Mouse (Mus musculus): ENCODE results near the gene Atp5j2. TPM values are rescaled to one million over a fixed set of nuclear protein-coding genes. Genes with fewer than 3 reads are reported as not detected.
"Not testable (repeated sequence)": the region's sequence is repeated elsewhere in the genome, so short reads cannot be mapped to it uniquely, and the experiment has no call there.

Atp5j2 gene
- total RNA-seq (2014; rRNA removed) (116 and 144 TPM in 2 replicates), polyA plus RNA-seq (2015; fragmentation: Nextera tagmentation; extraction: Ambion mirVana) (727 and 733 TPM in 2 replicates)

DNA sequence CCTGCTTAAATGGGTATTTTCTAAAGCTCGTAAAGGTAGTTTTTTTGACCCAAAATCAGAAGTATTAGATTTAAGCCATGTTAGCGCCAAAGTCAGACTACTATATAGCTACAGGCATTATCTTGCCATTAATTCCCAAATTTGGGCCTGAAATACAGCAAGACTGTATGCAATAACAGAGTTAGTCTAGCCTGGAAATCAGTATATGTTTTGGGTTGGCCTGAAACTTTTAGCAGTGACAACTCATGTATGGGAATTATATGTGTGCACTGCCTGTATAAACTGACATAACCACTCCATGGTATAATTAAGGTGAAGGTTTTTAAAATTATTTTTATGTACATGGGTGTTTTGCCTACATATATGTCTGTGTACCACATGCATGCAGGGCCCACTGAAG lies at the start of gene Atp5j2:
Gene Atp5j2 (minus strand): TSS at position 101 of the 400 bp plus-strand sequence.
- TF ChIP-seq CTCF (IDR thresholded peaks at IDR 0.05; ENCODE audit: low read depth), result no peak
- Histone ChIP-seq H3K9me3 (ENCODE audit: low read length) (no peaks in the 10 kb centered on the region), H3K4me3 (ENCODE audit: low read length) (peak within 1 kb of the TSS; percentile 83), H3K36me3 (ENCODE audit: insufficient read depth, low read length) (peaks cover 30% of the 10 kb centered on the region), H3K9ac (replicated peaks; ENCODE audit: low read length) (peak within 1 kb of the TSS; percentile 91), H3K27me3 (ENCODE audit: insufficient read depth, low read length) (no peaks in the 10 kb centered on the region), H3K4me2 (ENCODE audit: low read depth, low read length) (peak within 1 kb of the TSS; percentile 90), H3K4me1 (ENCODE audit: insufficient read depth, low read length) (peaks cover 16% of the 10 kb centered on the region), H3K27ac (peak within 1 kb of the TSS; percentile 95)
- ATAC-seq (no peak), DNase-seq (ENCODE audit: low spot score) (no peak)
- WGBS, result 88% methylated on average over 2 of the region's 2 CpGs

DNA sequence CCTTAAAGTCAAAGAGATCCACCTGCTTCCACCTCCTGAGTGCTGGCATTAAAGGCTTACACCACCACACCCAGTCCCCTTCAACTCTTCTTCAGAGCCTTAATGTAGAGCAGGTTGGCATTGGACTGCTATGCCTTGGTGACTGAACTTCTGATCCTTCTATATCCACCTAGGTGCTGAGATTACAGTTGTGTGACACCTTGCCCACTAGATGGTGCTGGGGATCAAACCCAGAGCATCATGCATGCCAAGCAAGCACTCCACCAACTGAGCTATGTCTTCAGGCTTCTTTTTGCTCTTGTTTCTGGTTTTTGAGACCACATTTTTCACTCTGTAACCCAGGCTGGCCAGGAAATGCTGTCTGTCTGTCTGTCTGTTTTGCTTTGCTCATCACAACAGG lies 42.8 kb upstream of the Atp5j2 start:
- Histone ChIP-seq H3K4me2 (ENCODE audit: low read depth, low read length) (no peak overlapping the region), H3K4me3 (ENCODE audit: low read length) (no peak overlapping the region), H3K27me3 (ENCODE audit: insufficient read depth, low read length) (no peaks in the 10 kb centered on the region), H3K4me1 (ENCODE audit: insufficient read depth, low read length) (peaks cover 8% of the 10 kb centered on the region; the same call in 1 of the 2 replicates), H3K27ac (no peak overlapping the region), H3K9ac (replicated peaks; ENCODE audit: low read length) (no peak overlapping the region), H3K36me3 (ENCODE audit: insufficient read depth, low read length) (peaks cover 45% of the 10 kb centered on the region), H3K9me3 (ENCODE audit: low read length) (no peaks in the 10 kb centered on the region)
- DNase-seq (ENCODE audit: low spot score) (peak; percentile 68), ATAC-seq (no peak)
- peak; percentile 74 for TF ChIP-seq CTCF (IDR thresholded peaks at IDR 0.05; ENCODE audit: low read depth)

DNA sequence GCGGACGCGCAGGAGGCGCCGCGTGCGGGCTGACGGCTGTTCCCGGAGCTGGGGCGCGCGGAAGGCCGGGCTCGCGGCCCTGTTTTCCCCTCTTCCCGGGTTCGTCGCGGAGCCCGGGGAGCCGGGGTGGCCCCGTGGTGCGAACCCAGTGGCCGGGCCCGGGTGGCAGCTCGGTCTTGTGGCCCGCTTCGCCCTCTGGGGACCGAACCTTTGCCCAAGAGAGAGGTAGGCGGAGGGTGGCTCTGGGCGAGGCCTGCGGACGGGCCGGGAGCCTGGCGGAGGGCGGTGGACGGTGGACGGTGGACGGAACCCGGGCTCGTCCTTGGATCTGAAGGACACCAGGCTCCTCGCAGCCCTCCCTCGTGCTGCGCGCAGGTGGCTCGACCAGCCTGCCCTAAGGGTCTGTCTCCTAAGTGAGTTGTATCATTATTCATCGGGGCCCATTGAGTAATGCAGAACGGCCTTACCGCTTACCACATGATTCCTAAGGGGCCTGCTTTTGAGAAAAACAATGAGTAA lies 40.1 kb upstream of the Atp5j2 start:
- H3K9me3 ChIP-seq (ENCODE audit: low read length), result no peaks in the 10 kb centered on the region
- peaks cover 8% of the 10 kb centered on the region; the same call in 1 of the 2 replicates for H3K4me1 ChIP-seq (ENCODE audit: insufficient read depth, low read length)
- ATAC-seq, result no peak
- H3K9ac ChIP-seq (replicated peaks; ENCODE audit: low read length), result peak overlapping the region; percentile 98
- WGBS, result under 1% methylated on average over 49 of the region's 49 CpGs
- peaks cover 25% of the 10 kb centered on the region for H3K36me3 ChIP-seq (ENCODE audit: insufficient read depth, low read length)
- H3K4me3 ChIP-seq (ENCODE audit: low read length), result peak overlapping the region; percentile 100
- no peaks in the 10 kb centered on the region for H3K27me3 ChIP-seq (ENCODE audit: insufficient read depth, low read length)
- H3K4me2 ChIP-seq (ENCODE audit: low read depth, low read length), result peak overlapping the region; percentile 84
- TF ChIP-seq CTCF (IDR thresholded peaks at IDR 0.05; ENCODE audit: low read depth), result no peak
- peak overlapping the region; percentile 96 for H3K27ac ChIP-seq
- DNase-seq (ENCODE audit: low spot score), result no peak

DNA sequence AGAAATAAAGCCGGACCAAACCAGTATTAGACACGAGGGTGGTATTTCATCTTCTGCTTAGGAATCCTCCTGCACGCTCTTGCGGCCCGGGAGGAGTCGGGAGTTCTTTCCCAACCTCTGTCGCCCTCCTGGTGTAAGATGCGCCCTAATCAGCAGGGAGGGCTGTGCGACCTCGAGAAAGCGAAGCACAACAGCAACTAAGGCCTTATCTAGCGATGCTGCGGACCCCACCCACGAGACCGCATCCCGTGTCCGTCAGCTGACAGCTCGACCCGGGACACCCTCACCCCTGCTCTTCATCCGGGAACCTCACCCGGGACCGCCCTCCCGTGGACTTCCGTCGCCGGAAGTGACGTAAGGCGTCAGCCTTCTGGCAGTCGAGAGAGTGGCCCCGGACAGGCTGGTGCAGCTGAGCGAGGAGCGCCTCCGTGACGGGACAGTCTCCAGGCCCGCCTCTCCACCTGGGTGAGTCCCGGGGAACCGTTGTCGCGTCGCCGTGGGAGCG lies 39.6 kb upstream of the Atp5j2 start, which contains the start of gene Zfp655:
Gene Zfp655 (plus strand): TSS at position 349 of the 505 bp plus-strand sequence.
- WGBS, result under 1% methylated on average over 41 of the region's 42 CpGs

DNA sequence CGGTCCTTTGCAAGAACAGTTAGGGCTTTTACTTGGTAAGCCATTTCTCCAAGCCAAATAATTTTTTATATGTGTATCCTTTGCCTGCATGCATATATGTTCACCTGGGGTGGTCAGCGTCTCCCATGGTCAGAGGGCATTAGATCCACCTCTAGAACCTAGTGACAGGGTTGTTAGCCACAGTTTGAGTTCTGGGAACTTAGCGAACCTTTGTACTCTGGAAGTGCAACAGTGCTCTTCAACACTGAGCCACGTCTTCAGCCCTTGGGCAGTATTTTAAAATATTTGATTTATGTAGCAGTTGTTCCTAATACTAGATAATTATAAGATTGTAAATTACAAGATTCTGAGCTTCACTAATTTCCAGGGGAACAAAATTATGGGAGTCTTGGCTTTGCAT lies 38.8 kb upstream of the Atp5j2 start:
- H3K27ac ChIP-seq, result peak overlapping the region; percentile 96; the same call in 1 of the 2 replicates
- no peaks in the 10 kb centered on the region for H3K27me3 ChIP-seq (ENCODE audit: insufficient read depth, low read length)
- no peak for TF ChIP-seq CTCF (IDR thresholded peaks at IDR 0.05; ENCODE audit: low read depth)
- no peak for DNase-seq (ENCODE audit: low spot score)
- H3K9me3 ChIP-seq (ENCODE audit: low read length), result no peaks in the 10 kb centered on the region
- peaks cover 8% of the 10 kb centered on the region; the same call in 1 of the 2 replicates for H3K4me1 ChIP-seq (ENCODE audit: insufficient read depth, low read length)
- ATAC-seq, result no peak
- peak overlapping the region; percentile 100; the same call in 1 of the 2 replicates for H3K4me3 ChIP-seq (ENCODE audit: low read length)
- peaks cover 20% of the 10 kb centered on the region; the same call in 1 of the 2 replicates for H3K36me3 ChIP-seq (ENCODE audit: insufficient read depth, low read length)
- peak overlapping the region; percentile 84 for H3K4me2 ChIP-seq (ENCODE audit: low read depth, low read length)
- H3K9ac ChIP-seq (replicated peaks; ENCODE audit: low read length), result no peak overlapping the region; the same call in 1 of the 2 replicates
- 87% methylated on average over 4 of the region's 4 CpGs for WGBS

More for the DNA sequence above, 39.6 kb upstream of the Atp5j2 start, which contains the start of gene Zfp655:
- Histone ChIP-seq H3K4me2 (ENCODE audit: low read depth, low read length) (peak within 1 kb of the TSS; percentile 84), H3K4me3 (ENCODE audit: low read length) (peak within 1 kb of the TSS; percentile 100), H3K27ac (peak within 1 kb of the TSS; percentile 96), H3K27me3 (ENCODE audit: insufficient read depth, low read length) (no peaks in the 10 kb centered on the region), H3K9ac (replicated peaks; ENCODE audit: low read length) (peak within 1 kb of the TSS; percentile 98), H3K36me3 (ENCODE audit: insufficient read depth, low read length) (peaks cover 23% of the 10 kb centered on the region; the same call in 1 of the 2 replicates), H3K4me1 (ENCODE audit: insufficient read depth, low read length) (peaks cover 8% of the 10 kb centered on the region; the same call in 1 of the 2 replicates), H3K9me3 (ENCODE audit: low read length) (no peaks in the 10 kb centered on the region)
- ATAC-seq (peak; percentile 99), DNase-seq (ENCODE audit: low spot score) (peak; percentile 98)
- TF ChIP-seq CTCF (IDR thresholded peaks at IDR 0.05; ENCODE audit: low read depth), result no peak

DNA sequence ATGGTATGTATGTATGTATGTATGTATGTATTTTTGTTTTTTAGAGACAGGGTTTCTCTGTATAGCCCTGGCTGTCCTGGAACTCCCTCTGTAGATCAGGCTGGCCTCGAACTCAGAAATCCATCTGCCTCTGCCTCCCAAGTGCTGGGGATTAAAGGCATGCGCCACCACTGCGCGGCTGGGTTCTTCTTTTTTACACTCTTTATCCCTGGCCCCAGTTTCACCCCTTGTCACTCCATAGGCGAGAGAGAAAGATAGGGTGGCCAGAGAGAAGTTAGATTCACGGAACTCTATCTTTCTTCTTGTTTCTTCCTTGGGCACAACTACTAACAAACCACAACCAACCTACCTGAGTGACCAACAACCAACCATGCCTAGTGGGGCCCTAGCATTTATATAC lies 37.4 kb upstream of the Atp5j2 start:
- WGBS, result 77% methylated on average over 6 of the region's 6 CpGs
- H3K9ac ChIP-seq (replicated peaks; ENCODE audit: low read length), result not testable (repeated sequence)

DNA sequence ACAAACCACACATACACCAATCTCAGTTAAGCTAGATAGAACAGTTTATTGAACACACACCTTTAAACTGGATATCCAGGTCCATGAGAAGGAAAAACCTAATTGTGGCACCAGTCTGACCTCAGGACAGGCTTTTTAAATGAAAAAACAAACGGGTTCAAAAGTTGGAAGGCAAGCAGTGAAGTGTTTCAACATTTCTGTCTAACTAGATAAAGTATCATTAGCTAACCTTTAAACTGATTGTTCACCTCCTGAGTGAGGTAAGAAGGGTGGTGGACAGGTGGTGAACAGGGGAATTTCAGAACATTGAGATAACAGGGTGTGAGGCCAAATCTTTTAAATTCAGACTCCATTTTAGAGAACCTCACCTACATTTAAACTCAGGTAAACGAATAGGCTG lies 34.6 kb upstream of the Atp5j2 start:
- TF ChIP-seq CTCF (IDR thresholded peaks at IDR 0.05; ENCODE audit: low read depth), result no peak
- Histone ChIP-seq H3K4me1 (ENCODE audit: insufficient read depth, low read length) (no peaks in the 10 kb centered on the region), H3K27me3 (ENCODE audit: insufficient read depth, low read length) (no peaks in the 10 kb centered on the region), H3K9ac (replicated peaks; ENCODE audit: low read length) (no peak overlapping the region), H3K36me3 (ENCODE audit: insufficient read depth, low read length) (no peaks in the 10 kb centered on the region), H3K4me2 (ENCODE audit: low read depth, low read length) (no peak overlapping the region), H3K27ac (no peak overlapping the region), H3K4me3 (ENCODE audit: low read length) (no peak overlapping the region), H3K9me3 (ENCODE audit: low read length) (no peaks in the 10 kb centered on the region)
- no peak for DNase-seq (ENCODE audit: low spot score)
- WGBS, result 57% methylated on average over 2 of the region's 2 CpGs
- ATAC-seq, result no peak

More for the DNA sequence above, 37.4 kb upstream of the Atp5j2 start:
- H3K27me3 ChIP-seq (ENCODE audit: insufficient read depth, low read length); H3K4me1 ChIP-seq (ENCODE audit: insufficient read depth, low read length); H3K4me3 ChIP-seq (ENCODE audit: low read length); H3K27ac ChIP-seq; H3K4me2 ChIP-seq (ENCODE audit: low read depth, low read length); H3K36me3 ChIP-seq (ENCODE audit: insufficient read depth, low read length); H3K9me3 ChIP-seq (ENCODE audit: low read length); ATAC-seq; DNase-seq (ENCODE audit: low spot score): not testable (repeated sequence)
